Mouse (Mus musculus): ENCODE results near the gene Ptprs. TPM values are rescaled to one million over a fixed set of nuclear protein-coding genes. Genes with fewer than 3 reads are reported as not detected.
A peak's percentile ranks its signal among the peaks of the same experiment; 100 is the strongest.

The Ptprs gene
- polyA plus RNA-seq, 1 experiment from 2014 or later: 172 TPM

DNA sequence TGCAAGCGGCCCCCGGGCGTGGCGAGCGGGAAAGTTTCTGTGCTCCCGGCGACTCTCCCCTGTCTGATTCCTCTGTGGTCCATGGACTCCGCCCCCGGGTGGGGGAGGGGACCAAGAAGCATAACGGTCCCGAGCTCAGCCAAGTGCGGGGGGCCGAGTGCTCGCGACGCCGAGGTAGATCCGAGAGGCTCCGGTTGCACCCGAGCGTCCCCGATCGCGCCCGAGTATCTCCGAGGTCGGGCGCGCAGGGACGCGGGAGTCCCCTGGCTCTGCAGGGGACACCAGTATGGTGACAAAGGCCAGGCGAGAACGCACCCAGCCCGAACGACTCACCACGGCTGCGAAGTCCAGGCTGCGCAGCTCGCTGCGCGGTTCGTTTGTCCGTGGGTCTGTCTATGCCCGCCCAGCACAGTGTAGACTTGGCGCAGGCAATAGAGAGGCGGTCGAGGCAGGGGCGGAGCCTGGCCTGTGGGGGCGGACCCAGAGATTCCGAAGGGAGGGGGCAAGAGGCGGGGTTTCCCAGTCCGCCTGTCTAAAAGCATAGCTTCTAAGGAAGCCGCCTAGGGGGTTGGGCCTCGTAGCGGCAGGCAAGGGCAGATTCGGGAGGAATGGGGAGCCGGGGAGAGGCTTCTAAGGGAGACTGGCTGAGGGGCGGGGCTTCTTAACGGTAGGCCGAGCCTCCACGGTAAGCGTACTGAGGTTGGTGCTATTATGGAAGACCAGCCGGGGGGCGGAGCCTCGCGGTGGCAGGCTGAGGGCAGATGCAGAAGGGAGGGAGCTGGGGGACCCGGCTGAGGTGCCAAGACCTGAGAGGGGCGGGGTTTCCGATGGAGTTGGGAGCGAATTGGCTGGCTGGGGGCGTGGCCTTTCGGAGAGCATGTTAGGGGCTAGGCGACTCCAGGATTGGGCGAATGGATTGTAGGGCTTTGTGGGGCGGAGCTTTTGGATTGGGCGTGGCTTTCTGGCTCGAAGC is 14.2 kb downstream of the Ptprs start:
- H3K36me3 ChIP-seq: peaks cover 29% of the 10 kb centered on the region
- H3K9me3 ChIP-seq: no peaks in the 10 kb centered on the region
- peak overlapping the region; percentile 94 for H3K27ac ChIP-seq
- H3K4me1 ChIP-seq (replicated peaks): peaks cover 75% of the 10 kb centered on the region
- no peaks in the 10 kb centered on the region for H3K27me3 ChIP-seq (ENCODE audit: insufficient read depth, poor library complexity, severe bottlenecking)
- peak; percentile 100 for DNase-seq (ENCODE audit: low spot score)
- under 1% methylated on average over 77 of the region's 77 CpGs for WGBS
- peak overlapping the region; percentile 72 for H3K4me3 ChIP-seq

DNA sequence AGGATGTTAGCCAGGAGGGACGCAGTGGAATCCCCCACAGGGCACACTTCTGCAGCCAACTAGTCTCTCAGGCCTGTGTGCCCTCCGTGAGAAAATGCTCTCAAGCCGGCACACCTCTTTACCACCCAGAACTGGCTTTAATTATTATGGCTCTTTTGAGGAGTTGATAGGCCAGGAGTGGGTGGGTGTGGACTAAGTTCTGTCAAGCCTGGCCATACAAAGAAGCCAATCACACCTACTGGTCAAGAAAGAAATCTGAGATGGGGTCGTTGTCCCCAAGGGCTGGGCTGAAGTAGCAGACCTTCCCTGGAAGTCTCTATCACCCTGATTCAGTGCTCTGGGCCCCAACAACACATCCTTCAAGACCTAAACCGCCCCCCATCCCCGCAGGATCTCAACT is 15.4 kb downstream of the Ptprs start:
- peak overlapping the region; percentile 94 for H3K27ac ChIP-seq

DNA sequence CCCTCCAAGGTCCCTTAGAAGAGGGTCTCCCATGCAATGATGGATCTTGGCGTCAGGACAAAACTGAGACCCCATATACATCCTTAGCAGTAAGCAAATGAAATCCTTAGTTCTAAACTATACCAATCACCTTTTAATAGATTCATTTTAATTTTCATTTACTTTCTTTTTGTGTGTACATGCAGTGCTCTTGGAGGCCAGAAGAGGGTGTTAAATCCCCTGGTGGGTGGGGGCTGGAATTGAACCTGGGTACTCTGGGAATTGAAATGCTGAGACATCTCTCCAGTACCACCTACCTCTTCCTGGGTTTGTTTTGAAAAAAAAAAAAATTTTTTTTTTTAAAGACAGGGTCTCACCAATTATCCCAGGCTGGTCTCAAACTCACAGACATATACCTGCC is 18.8 kb downstream of the Ptprs start:
- no peak overlapping the region for H3K27ac ChIP-seq
- peaks cover 69% of the 10 kb centered on the region for H3K4me1 ChIP-seq (replicated peaks)
- WGBS: 95% methylated on average over 1 of the region's 1 CpGs
- H3K27me3 ChIP-seq (ENCODE audit: insufficient read depth, poor library complexity, severe bottlenecking): no peaks in the 10 kb centered on the region
- no peak overlapping the region for H3K4me3 ChIP-seq
- no peak for DNase-seq (ENCODE audit: low spot score)
- H3K36me3 ChIP-seq: peaks cover 67% of the 10 kb centered on the region
- no peaks in the 10 kb centered on the region for H3K9me3 ChIP-seq

More for the DNA sequence above, 15.4 kb downstream of the Ptprs start:
- no peak for DNase-seq (ENCODE audit: low spot score)
- peaks cover 41% of the 10 kb centered on the region for H3K36me3 ChIP-seq
- H3K4me3 ChIP-seq: peak overlapping the region; percentile 72
- H3K9me3 ChIP-seq: no peaks in the 10 kb centered on the region
- H3K27me3 ChIP-seq (ENCODE audit: insufficient read depth, poor library complexity, severe bottlenecking): no peaks in the 10 kb centered on the region
- peaks cover 70% of the 10 kb centered on the region for H3K4me1 ChIP-seq (replicated peaks)
- WGBS: 28% methylated on average over 6 of the region's 6 CpGs

DNA sequence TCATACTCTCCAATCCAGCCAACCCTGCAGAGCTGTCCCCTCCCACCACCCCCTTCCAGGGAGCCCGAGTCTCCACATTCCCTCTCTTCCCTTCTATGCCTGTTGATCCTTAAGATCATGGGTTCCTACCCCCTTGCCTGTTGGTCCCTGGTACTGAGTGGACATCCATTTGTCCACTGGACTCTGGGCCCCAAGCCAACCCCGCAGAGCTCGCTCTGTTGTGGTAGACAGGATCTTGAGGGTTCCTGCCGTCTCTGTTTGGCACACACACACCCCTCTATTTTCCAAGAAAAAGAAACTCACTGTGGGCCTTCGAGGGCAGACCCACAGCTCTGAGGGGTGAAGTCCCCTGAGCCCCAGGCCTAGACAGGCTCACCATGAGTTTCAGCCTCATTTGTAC is 19.9 kb downstream of the Ptprs start:
- peaks cover 59% of the 10 kb centered on the region for H3K4me1 ChIP-seq (replicated peaks)
- H3K9me3 ChIP-seq: no peaks in the 10 kb centered on the region
- DNase-seq (ENCODE audit: low spot score): no peak
- 92% methylated on average over 5 of the region's 5 CpGs for WGBS
- peaks cover 78% of the 10 kb centered on the region for H3K36me3 ChIP-seq
- H3K27ac ChIP-seq: no peak overlapping the region
- H3K27me3 ChIP-seq (ENCODE audit: insufficient read depth, poor library complexity, severe bottlenecking): no peaks in the 10 kb centered on the region
- no peak overlapping the region for H3K4me3 ChIP-seq

DNA sequence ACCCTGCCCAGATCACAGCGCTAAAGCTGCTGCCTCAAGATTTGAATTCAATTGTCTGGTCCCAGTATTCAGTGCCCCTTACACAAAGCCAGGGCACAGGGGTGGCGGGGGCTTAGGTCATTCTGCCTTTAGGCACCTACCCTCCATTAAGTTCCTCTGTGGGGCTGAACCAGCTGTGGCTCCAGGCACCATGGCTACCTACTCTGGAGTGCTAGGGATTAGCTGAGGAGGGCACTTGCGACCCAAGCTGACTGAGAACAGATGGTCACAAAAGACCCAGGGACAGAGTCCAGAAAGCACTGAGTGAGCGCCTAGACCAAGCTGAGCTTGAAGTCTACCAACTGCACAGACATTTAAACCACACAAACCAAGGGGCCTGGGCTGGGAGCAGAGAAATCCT is 22.6 kb downstream of the Ptprs start:
- Histone ChIP-seq H3K4me1 (replicated peaks) (peaks cover 32% of the 10 kb centered on the region), H3K4me3 (no peak overlapping the region), H3K27me3 (ENCODE audit: insufficient read depth, poor library complexity, severe bottlenecking) (no peaks in the 10 kb centered on the region), H3K9me3 (no peaks in the 10 kb centered on the region), H3K36me3 (peaks cover 100% of the 10 kb centered on the region), H3K27ac (peak overlapping the region; percentile 45; the same call in 1 of the 2 replicates)
- WGBS: 73% methylated on average over 4 of the region's 4 CpGs
- no peak for DNase-seq (ENCODE audit: low spot score)

DNA sequence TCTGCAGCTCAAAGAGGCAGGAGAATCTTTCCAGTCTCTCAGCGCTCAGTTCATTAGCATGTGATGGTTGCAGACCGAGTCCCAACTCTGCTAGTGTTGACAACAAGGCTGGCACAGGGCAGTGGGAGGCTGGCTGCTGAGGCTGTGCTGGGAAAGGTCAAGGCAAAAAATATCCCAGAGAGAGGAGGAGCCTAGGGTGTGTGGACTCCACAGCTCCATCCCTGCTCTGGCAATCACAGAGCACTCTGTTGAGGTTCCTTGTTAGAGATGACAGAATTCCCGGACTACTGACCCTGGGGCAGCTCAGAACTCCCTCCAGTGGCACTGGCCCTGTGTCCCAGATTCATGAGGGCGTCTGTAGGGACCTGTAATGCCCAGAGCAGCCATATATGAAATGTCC is 23.0 kb downstream of the Ptprs start:
- peaks cover 100% of the 10 kb centered on the region for H3K36me3 ChIP-seq
- WGBS: 78% methylated on average over 4 of the region's 4 CpGs

DNA sequence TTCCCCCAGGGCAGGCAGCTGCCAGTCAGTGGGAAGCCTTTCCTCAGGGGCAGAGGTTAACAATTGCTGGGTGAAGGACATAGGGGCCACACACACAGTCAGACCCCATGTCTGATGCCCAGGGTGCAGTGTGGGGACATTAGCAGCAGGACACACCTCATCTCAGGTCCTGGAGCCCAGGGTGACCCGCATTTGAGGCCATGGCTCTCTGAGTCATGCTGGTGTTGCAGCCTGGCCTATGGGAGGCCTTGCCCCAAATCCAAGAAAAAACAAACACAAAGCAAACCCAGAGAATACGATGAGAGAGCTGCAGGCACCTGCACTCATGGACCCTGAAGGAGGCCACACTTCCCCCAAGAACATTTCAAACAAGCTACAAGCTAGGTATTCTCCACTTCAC is 28.6 kb downstream of the Ptprs start:
- Histone ChIP-seq H3K4me1 (replicated peaks) (peaks cover 27% of the 10 kb centered on the region), H3K27ac (no peak overlapping the region), H3K36me3 (peaks cover 99% of the 10 kb centered on the region), H3K4me3 (no peak overlapping the region), H3K27me3 (ENCODE audit: insufficient read depth, poor library complexity, severe bottlenecking) (no peaks in the 10 kb centered on the region), H3K9me3 (no peaks in the 10 kb centered on the region)
- 75% methylated on average over 2 of the region's 2 CpGs for WGBS
- no peak for DNase-seq (ENCODE audit: low spot score)

More for the DNA sequence above, 23.0 kb downstream of the Ptprs start:
- no peak for DNase-seq (ENCODE audit: low spot score)
- no peak overlapping the region for H3K4me3 ChIP-seq
- no peaks in the 10 kb centered on the region for H3K9me3 ChIP-seq
- H3K4me1 ChIP-seq (replicated peaks): peaks cover 28% of the 10 kb centered on the region
- peak overlapping the region; percentile 45; the same call in 1 of the 2 replicates for H3K27ac ChIP-seq
- H3K27me3 ChIP-seq (ENCODE audit: insufficient read depth, poor library complexity, severe bottlenecking): no peaks in the 10 kb centered on the region

DNA sequence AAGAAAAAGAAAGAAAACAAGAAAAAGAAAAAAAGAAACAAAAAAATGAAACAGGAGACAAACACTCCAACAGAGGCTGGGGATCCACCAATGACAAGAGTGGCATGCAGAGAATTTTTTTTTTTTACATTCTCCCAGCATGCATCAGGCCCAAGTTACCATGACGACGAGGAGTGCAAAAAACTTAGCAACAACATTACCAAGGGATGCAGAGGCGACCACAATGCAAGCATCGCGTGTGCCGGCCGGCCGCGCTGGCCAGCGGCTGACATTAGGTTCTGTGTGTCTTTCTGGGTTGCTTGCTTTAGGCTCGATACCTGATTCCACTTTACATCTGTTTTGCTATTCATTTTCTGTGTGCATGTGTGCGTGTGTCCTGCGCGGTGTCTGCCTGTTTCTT is 30.9 kb downstream of the Ptprs start:
- DNase-seq (ENCODE audit: low spot score): peak; percentile 60
- H3K27ac ChIP-seq: peak overlapping the region; percentile 40; the same call in 1 of the 2 replicates
- no peak overlapping the region for H3K4me3 ChIP-seq
- H3K27me3 ChIP-seq (ENCODE audit: insufficient read depth, poor library complexity, severe bottlenecking): no peaks in the 10 kb centered on the region
- peaks cover 31% of the 10 kb centered on the region for H3K4me1 ChIP-seq (replicated peaks)
- WGBS: 55% methylated on average over 14 of the region's 14 CpGs
- H3K36me3 ChIP-seq: peaks cover 99% of the 10 kb centered on the region
- H3K9me3 ChIP-seq: no peaks in the 10 kb centered on the region

DNA sequence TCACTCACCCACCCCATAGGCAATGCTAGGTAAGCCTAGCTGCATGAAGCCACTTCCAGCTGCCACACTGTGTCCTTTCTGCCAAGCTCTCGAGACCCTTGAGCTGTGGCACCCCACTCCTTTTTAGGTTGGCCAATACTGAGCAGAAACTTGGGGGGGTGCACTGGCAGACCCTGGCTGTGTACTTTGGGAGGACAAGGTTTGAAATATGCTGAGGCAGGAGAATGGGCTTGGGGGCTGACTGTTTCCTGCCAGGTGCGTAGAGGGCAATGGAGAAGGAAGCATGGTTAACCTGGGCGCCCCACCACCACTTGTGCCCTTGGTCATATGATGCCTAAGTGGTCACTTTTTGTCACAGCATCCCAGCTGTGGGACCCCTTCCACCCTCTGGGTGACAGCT is 31.5 kb downstream of the Ptprs start:
- no peak overlapping the region for H3K4me3 ChIP-seq
- H3K4me1 ChIP-seq (replicated peaks): peaks cover 38% of the 10 kb centered on the region
- WGBS: 94% methylated on average over 3 of the region's 3 CpGs
- peaks cover 99% of the 10 kb centered on the region for H3K36me3 ChIP-seq
- no peak overlapping the region for H3K27ac ChIP-seq
- H3K27me3 ChIP-seq (ENCODE audit: insufficient read depth, poor library complexity, severe bottlenecking): no peaks in the 10 kb centered on the region
- H3K9me3 ChIP-seq: no peaks in the 10 kb centered on the region
- no peak for DNase-seq (ENCODE audit: low spot score)

DNA sequence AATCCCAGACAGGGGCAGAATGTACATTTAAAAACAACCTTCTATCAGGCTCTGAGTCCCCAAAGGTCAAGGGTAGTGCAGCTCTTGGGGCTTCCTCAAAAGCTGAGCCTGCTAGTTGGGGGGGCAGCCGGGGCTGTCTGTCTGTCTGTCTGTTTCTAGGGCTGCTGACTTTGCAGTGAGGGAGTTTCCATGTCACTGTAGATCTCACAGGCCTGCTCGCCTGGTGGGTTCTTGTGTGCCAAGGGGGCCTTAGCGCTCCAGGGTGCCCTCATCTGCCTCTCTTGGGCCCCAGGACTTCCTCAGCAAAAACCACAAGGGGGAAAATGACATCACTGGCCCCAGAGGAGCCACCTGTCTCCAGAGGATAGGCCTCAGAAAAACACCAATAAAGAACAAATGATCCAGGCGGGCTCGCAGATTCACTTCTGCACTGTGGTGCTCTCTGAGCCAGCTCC is 32.9 kb downstream of the Ptprs start:
- Histone ChIP-seq H3K27me3 (ENCODE audit: insufficient read depth, poor library complexity, severe bottlenecking) (no peaks in the 10 kb centered on the region), H3K4me1 (replicated peaks) (peaks cover 46% of the 10 kb centered on the region), H3K27ac (no peak overlapping the region), H3K9me3 (no peaks in the 10 kb centered on the region), H3K36me3 (peaks cover 99% of the 10 kb centered on the region), H3K4me3 (no peak overlapping the region)
- 90% methylated on average over 5 of the region's 5 CpGs for WGBS
- no peak for DNase-seq (ENCODE audit: low spot score)

DNA sequence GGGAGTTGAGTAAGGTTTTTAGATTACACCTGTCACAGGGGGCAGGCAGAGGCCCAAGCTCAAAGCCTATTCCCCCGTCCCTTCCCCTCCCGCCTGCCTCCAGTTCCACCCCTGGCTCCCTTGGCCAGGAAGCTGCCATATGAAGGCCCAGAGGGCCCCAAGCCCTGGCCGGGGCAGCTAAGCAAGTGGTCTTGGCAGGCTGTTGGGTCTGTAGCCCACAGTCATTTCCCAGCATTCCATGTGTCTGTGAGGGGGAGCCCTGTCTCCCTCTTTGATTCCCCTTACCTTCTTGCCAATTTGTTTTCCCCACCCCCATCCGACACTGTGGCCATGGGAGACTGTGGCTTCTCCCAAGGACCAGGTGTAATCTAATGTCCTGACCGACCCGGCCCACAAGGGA is 34.0 kb downstream of the Ptprs start:
- H3K4me3 ChIP-seq: no peak overlapping the region
- H3K27ac ChIP-seq: no peak overlapping the region
- H3K9me3 ChIP-seq: peaks cover 5% of the 10 kb centered on the region; the same call in 1 of the 2 replicates
- H3K27me3 ChIP-seq (ENCODE audit: insufficient read depth, poor library complexity, severe bottlenecking): no peaks in the 10 kb centered on the region
- WGBS: 87% methylated on average over 6 of the region's 6 CpGs
- H3K4me1 ChIP-seq (replicated peaks): peaks cover 40% of the 10 kb centered on the region
- no peak for DNase-seq (ENCODE audit: low spot score)
- peaks cover 99% of the 10 kb centered on the region for H3K36me3 ChIP-seq

DNA sequence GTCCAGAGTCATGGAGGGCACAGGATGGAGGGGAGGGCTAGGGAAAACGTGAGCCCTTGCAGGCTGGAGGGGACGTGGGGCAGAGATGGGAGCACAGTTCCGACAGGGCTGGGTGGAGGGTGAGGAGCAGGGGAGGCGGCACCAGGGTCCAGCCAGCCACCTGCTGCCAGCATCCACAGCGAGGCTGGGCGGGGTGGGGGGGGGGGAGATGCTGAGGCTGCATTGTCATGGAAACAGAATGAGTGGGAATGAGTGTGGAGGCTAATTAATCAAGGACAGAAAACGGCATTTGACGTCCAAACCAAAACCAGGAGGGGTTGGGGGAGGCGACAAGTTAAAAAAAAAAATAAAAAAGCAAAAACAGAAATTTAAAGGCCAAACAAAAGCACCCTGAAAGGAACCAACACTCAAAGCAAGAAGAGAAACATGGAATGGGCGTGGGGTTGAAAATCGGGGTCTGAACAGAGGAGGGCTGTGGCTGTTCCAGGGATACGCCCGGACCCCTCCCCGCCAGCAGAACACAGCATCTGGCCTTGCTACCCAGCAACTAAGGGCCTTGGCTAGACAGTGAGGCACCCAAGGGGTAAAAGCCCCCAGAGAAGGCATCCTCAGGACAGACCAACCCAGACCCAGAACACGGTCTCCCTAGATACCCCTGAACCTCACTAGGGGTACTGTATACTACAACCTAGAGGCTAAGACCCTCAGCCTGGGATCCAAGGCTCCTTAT is 36.4 kb downstream of the Ptprs start:
- peaks cover 20% of the 10 kb centered on the region for H3K4me1 ChIP-seq (replicated peaks)
- H3K27me3 ChIP-seq (ENCODE audit: insufficient read depth, poor library complexity, severe bottlenecking): no peaks in the 10 kb centered on the region
- WGBS: 70% methylated on average over 15 of the region's 15 CpGs
- H3K9me3 ChIP-seq: peaks cover 14% of the 10 kb centered on the region
- peak overlapping the region; percentile 71 for H3K27ac ChIP-seq
- no peak for DNase-seq (ENCODE audit: low spot score)
- H3K4me3 ChIP-seq: no peak overlapping the region
- peaks cover 100% of the 10 kb centered on the region for H3K36me3 ChIP-seq

DNA sequence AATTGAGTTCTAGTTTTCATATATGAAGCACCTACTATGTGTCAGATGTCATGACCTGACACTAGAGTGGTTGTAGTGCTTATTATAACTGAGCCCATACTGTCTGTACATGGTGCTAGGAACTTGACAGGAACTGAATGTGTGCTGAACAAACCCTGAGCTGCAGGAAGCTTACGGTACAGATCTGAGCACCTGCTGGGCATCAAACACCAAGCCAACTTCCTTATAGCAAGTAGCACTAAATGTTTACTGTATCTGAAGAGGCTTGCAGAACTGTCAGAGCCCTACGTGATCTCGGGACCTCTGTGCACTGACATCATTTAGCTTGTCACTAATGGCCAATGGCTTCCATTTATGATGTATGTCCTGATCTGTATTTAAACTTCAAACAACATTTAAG is 44.7 kb downstream of the Ptprs start:
- peaks cover 22% of the 10 kb centered on the region for H3K27me3 ChIP-seq (ENCODE audit: insufficient read depth, poor library complexity, severe bottlenecking)
- no peak overlapping the region for H3K4me3 ChIP-seq
- no peak overlapping the region for H3K27ac ChIP-seq
- WGBS: 92% methylated on average over 3 of the region's 3 CpGs
- peaks cover 94% of the 10 kb centered on the region for H3K36me3 ChIP-seq
- H3K4me1 ChIP-seq (replicated peaks): no peaks in the 10 kb centered on the region; the same call in 1 of the 2 replicates
- H3K9me3 ChIP-seq: peaks cover under 1% of the 10 kb centered on the region
- DNase-seq (ENCODE audit: low spot score): no peak

Measured in hindbrain, embryonic 10.5 days (tissue).